Mouse (Mus musculus) liver, adult 2 months (tissue): ENCODE measurements around the gene Prelid1.

ENCODE experiments used
- CTCF ChIP-seq: fragments of 200-500 bp; IDR thresholded peaks from 2 replicates; pipeline ENCODE4 v1.5.1; 2011; ENCODE audit warnings: low read depth, low read length, control low read depth
- POLR2A ChIP-seq: fragments of 200-500 bp; IDR thresholded peaks from 2 replicates; pipeline ENCODE4 v1.6.1; 2011; ENCODE audit warnings: low read length, control low read depth; ENCODE audit not compliant: insufficient read depth; ENCODE audit errors: extremely low read depth

DNA sequence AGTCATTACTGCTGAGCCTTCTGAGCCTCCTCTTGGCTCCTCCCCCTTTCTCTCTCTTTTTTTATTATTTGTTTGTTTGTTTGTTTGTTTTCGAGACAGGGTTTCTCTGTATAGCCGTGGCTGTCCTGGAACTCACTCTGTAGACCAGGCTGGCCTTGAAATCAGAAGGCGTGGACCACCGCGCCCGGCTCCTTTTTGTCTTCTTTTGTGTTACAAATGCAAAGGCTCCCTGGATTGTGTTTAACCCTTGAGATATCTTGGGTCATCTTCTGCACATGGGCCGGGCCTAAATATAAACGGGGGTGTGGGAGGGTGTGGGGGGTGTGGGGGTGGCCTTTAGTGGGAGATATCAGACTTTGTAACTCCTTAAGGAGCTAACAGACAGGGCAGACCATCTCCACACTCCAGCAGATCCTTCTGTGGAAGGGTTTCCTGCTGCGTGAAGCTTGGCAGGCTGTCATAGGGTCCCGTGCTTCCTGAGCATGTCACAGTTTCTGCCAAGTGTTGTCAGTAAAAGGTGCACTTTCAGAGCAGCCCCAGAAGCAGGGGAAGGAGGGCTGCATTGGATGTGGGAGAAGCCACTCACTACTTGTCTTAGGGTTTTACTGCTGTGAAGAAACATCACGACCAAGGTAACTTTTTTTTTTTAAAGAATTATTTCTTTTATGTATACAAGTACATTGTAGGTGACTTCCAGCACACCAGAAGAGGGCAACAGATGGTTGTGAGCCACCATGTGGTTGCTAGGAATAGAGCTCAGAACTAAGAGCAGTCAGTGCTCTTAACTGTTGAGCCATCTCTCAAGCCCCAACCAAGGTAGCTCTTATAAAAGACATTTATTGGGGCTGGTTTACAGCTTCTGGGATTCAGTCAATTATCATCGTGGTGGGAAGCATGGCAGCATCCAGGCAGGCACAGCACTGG is 18.1 kb downstream of the Prelid1 start:
- TF ChIP-seq POLR2A (no peak), CTCF (no peak)
